Mouse (Mus musculus) lung, postnatal 14 days (tissue): ENCODE results near the gene Nr3c2.

Experiments
- DNase-seq: peaks from one replicate; pipeline ENCODE4 v3.0.0; 2021

Nr3c2 gene

DNA sequence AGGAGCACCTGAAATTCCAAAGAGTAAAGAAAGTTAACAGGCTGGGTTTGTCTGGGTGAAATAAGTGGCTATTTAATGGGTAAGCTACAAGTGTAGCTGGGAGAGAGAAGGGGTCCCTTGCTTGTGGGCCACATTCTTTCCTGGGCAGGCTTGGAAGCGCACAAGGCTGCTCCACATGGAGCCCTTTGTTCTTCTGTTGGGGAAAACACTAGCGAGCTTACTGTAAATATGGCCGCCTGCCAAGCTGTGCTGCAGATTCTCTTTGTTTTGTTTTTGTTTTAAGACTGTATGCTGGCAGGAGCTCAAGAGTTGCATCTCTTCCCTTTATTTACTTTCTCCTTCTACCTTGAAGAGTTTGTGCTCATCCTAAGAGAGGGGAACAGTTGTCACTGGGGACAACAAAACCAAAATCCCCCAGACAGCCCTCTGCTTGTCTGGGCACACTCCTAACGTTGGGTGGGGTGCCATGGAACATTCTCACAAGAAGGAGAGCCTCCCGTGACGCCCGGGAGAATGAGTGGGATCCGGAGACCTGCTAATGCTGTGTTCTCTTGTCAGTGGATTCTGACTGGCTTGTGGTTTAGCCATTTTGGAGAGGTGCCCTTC lies 73.8 kb downstream of the Nr3c2 start:
- peak; percentile 71 for DNase-seq

- no peak for DNase-seq
Measured at GRCm38 (mm10) chr8:76977907-76978306, 78.7 kb downstream of the Nr3c2 start.

GRCm38 (mm10) chr8:76984082-76984481 lies 84.8 kb downstream of the Nr3c2 start:
- no peak for DNase-seq

DNA sequence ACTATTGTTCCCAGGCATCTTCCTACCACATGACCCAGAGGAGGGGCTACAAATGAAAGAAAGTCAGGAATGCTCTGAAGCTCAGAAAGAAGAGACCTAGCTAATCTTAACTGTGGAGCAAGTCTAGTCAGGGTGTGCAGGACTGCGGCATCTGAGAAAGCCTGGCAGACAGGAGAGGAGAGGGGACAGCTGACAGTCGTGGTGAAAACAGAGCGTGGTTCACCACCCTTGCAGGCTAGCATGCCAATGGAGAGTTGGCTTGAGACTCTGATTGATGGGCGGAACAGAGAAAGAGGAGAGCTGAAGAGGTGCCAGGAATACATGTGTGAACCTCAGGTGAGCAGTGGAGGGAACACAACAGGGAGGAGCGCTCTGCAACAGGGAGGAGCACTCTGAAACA lies 85.6 kb downstream of the Nr3c2 start:
- no peak for DNase-seq

DNA sequence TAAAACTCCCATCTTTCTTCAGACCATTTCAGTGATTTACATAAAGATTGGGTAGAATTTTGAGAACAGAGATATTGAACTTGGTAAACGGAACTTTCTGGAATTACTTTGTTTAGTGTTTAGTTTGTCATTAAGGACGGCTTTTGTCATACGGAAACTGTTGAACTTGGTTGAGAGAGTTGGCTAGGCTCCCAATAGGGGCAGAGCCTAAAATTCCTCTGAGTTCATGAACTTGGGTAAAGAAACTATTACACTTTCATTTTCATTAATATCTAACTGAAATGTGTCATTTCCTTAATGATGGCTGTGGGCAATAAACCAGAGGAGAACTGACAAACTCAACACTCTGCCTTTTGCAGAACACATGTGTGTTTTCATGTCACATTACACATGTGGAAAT lies 88.6 kb downstream of the Nr3c2 start:
- DNase-seq, result no peak

DNA sequence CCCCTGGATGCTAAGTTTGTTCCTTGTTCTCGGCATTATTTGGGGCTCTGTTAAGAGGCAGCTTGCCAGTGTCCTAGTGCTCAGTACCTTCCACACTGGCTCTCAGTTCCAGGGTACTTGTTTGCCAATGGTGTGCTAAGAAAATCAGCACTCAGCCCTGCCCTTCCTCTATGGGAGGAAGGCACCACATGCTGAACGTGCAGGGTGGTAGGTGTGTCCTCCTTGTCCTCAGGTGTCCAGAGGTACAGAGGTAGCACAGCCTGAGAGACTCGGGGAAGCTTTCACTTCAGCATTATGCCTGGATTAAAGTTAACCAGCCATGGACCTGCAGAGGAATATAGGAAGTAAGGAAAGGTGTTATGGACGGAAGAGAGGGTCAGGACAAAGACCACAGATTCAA lies 99.0 kb downstream of the Nr3c2 start:
- DNase-seq, result no peak

- no peak for DNase-seq
Measured at GRCm38 (mm10) chr8:77009425-77009824, 110.2 kb downstream of the Nr3c2 start.

DNA sequence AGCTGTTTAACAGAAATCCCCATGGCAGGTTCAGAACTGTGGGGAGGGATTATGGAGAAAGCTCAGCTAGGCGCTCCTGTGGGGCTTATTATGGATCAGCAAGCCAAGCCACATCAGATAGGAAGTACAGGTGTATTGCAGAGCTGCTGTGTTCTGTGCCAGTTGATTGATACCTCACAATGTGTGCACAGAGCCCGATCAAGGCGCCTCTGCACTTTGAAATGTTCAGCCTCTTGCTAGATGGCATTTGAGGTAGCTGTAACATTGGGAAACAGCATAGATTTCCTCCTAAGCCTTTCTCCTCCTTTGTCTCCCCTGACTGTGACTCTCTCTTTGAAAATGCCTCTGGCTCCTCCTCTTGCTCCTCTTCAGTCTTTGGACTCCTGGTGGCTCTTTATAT lies 112.7 kb downstream of the Nr3c2 start:
- DNase-seq, result no peak

GRCm38 (mm10) chr8:77012641-77013040 lies 113.4 kb downstream of the Nr3c2 start:
- DNase-seq, result no peak

GRCm38 (mm10) chr8:77016713-77017112 lies 117.5 kb downstream of the Nr3c2 start:
- no peak for DNase-seq

GRCm38 (mm10) chr8:77023837-77024710 lies 124.8 kb downstream of the Nr3c2 start:
- DNase-seq, result no peak

DNA sequence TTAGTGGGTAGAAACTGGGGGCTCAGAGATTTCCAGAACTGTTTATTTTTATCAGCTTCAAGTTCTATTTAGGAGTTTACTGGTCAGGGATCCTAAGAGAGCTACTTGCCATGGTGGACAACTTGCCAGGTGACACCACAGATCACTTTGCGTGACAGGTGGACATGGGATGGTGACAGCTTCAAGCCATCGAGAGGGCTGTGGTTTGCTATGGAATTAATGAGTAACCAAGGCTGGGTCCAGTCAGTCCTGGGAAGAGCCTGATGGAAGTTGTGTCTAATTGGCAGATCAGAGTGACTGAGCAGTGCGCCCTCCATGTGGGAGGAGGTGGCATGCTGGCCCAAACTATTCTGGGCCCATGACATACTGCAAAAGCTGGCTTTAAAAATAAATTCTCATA lies 132.0 kb downstream of the Nr3c2 start:
- no peak for DNase-seq

GRCm38 (mm10) chr8:77033706-77034464 lies 134.6 kb downstream of the Nr3c2 start:
- DNase-seq, result no peak

DNA sequence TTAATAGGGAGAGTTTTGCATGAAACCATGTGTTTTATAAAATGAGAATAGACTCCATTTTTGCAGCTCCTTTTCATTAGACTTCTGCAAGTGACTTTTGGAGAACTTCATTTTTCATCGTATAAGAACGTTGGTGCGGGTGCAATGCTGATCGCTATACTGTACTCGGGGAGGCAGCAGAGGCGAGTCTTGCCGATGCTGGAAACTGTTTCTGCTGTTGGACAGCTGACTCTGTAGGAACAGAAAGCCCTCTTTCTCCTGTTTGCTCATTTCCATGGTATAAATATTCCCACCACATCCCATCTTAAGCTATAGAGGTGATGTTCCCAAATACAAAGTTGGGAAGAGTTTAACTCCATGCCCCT lies 135.2 kb downstream of the Nr3c2 start:
- no peak for DNase-seq

DNA sequence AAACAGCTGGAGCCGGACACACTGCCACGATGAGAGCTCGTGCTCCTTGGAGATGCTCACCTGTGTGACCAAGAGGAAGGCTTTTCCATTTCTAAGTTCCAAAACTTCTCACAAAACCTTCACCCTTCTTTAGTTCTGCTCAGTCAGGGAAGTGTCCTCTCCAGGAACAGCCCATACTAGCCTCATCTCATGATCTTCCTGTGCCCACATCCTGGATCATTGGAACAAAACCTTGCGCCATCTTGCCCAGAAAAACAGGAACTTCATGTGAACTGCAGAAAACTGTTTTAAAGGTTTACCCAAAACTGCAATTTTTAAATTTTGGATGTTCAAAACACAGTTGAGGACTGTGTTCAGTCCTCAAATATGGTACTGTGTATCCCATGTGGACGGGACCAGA lies 142.0 kb downstream of the Nr3c2 start:
- no peak for DNase-seq

- no peak for DNase-seq
Measured at GRCm38 (mm10) chr8:77044849-77045248, 145.6 kb downstream of the Nr3c2 start.

DNA sequence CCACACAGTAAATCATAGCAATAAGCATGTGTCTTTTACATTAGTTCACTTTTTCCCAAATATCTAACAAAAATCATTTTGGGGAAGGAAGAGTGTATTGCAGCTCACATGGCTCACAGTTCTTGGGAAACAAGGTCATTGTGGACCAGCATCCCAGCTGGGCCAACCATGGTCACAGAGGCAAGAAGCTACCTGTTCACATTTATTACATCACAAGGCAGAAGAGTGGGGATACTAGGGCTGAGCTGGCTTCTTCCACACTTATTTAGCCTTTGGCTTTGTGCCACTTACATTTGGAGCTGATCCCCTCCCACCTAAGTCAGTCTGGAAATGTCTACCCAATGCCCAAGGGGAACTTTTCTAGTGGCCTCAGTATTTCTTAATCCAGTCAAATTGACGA lies 146.5 kb downstream of the Nr3c2 start:
- DNase-seq, result no peak

DNA sequence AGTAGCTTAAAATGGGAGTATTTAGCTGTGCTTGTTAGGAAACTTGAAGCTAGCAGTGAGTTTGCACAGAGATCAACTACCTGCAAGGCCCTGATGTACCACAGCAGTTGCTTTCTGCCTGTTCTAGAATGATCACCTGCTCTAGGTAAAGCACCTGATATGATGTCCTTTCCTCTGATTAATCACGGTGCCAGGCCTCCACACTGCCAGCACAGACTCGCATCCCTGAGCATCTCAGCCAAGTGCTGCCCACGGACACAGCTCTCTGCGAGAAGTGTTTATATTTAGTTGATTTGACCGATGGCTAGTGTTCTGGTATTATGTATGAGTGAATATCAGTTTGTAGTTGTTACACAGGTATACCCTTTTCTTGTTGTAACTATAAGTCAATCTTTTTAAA lies 147.0 kb downstream of the Nr3c2 start:
- no peak for DNase-seq

DNA sequence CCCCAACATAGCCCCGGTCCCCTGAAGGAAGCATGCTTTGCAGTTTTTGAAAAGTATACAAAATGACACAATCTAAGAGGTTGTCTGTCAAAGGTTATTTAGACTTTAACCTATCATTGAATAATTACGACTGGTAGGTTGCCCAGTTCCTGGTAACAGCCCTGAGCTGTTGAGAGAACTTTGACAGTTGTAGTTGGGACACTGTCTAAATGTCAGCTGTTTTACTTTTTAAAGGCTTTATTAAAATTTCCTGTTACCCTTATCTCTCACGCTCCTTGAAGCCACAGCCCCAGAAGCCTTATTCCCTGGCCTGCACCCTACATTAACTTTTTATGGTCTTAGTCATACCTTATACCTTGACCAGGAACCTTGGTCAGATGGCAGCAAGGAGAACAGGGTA lies 147.5 kb downstream of the Nr3c2 start:
- no peak for DNase-seq

GRCm38 (mm10) chr8:77051399-77052275 lies 152.4 kb downstream of the Nr3c2 start:
- no peak for DNase-seq

GRCm38 (mm10) chr8:77055492-77056021 lies 156.3 kb downstream of the Nr3c2 start:
- no peak for DNase-seq

GRCm38 (mm10) chr8:77056853-77057252 lies 157.6 kb downstream of the Nr3c2 start:
- DNase-seq, result no peak

DNA sequence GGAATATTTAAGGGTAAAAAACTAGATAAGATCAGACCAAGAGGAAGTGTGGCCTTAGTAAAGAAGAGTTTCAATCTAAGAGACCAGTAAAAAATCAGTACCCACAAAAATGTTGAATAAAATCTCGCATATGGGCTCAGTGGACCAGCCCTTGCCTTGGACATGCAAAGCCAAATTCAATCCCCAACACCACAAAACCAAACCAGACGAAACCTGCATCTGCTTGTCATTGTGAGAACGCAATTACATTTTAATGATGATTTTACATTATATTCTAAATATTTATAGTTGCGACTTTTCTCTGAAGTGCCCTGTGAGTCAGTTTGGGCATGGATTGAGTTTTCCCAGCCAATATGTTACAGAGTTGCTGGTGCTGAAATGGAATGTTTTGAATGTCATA lies 183.4 kb downstream of the Nr3c2 start:
- no peak for DNase-seq
